Mouse (Mus musculus) forebrain, postnatal 0 days (tissue): ENCODE data around the gene Capns1. TPM values are rescaled to one million over a fixed set of nuclear protein-coding genes. Genes with fewer than 3 reads are reported as not detected.
"Not testable (repeated sequence)": the region's sequence is repeated elsewhere in the genome, so short reads cannot be mapped to it uniquely, and the experiment has no call there.

ENCODE experiments used
- ATAC-seq: fragments of 200-750 bp; cut with Nextera tagmentation; 2 replicates; pipeline ENCODE4 v1.8.0; 2017; ENCODE audit warnings: mild to moderate bottlenecking, moderate library complexity
- DNase-seq: peaks from one replicate; pipeline ENCODE4 v3.0.0-alpha.2; 2015
- H3K27ac ChIP-seq: fragments of 300-500 bp; sonication (generic); 2 replicates; pipeline ENCODE4 v1.5.1; 2014; ENCODE audit warnings: low read depth, mild to moderate bottlenecking, antibody characterized with exemption, low read length, moderate library complexity, mixed read lengths
- H3K27me3 ChIP-seq: fragments of 300-500 bp; sonication (generic); 2 replicates; pipeline ENCODE4 v1.6.1; 2014; ENCODE audit warnings: mild to moderate bottlenecking, low read length, mixed read lengths; ENCODE audit not compliant: insufficient read depth
- H3K36me3 ChIP-seq: fragments of 300-500 bp; sonication (generic); 2 replicates; pipeline ENCODE4 v1.6.1; 2014; ENCODE audit warnings: mild to moderate bottlenecking, moderate library complexity; ENCODE audit not compliant: insufficient read depth
- H3K4me1 ChIP-seq: fragments of 300-500 bp; sonication (generic); 2 replicates; pipeline ENCODE4 v1.6.1; 2014; ENCODE audit warnings: antibody characterized with exemption; ENCODE audit not compliant: insufficient read depth
- H3K4me2 ChIP-seq: fragments of 300-500 bp; sonication (generic); 2 replicates; pipeline ENCODE4 v1.6.1; 2014; ENCODE audit warnings: low read depth, mild to moderate bottlenecking, moderate library complexity
- H3K4me3 ChIP-seq: fragments of 300-500 bp; sonication (generic); 2 replicates; pipeline ENCODE4 v1.5.1; 2014; ENCODE audit warnings: low read depth, low read length, mixed read lengths
- H3K9ac ChIP-seq: fragments of 300-500 bp; sonication (generic); 2 replicates; pipeline ENCODE4 v1.6.1; 2014; ENCODE audit warnings: mild to moderate bottlenecking
- H3K9me3 ChIP-seq: fragments of 300-500 bp; sonication (generic); 2 replicates; pipeline ENCODE4 v1.6.1; 2016; ENCODE audit warnings: low read length
- CTCF ChIP-seq: sonication (generic); IDR thresholded peaks from 2 replicates; pipeline ENCODE4 v1.5.1; 2016; ENCODE audit warnings: antibody characterized with exemption, control low read depth, low read depth
- WGBS: fragments of 180-500 bp; shearing (Covaris S2); extraction: QIAGEN DNeasy Blood & Tissue Kit; methylation state at CpG from one replicate; pipeline ENCODE4 v1.1.7; 2014; 5-methylcytosine and 5-hydroxymethylcytosine counted together
- polyA plus RNA-seq: library from polyadenylated mRNA; unstranded; fragments of >200 nt; fragmentation: Nextera tagmentation; extraction: Ambion mirVana; gene quantifications from 2 replicates; pipeline ENCODE4 v1.2.1, GENCODE M21; 2015
- total RNA-seq: library from RNA; depleted of rRNA; stranded (reverse); fragments of >200 nt; gene quantifications from 2 replicates; pipeline ENCODE4 v1.2.3, GENCODE M21; 2014

The Capns1 gene
- total and polyA plus RNA-seq, 2 experiments from 2014 or later: 65.9 to 162 TPM

DNA sequence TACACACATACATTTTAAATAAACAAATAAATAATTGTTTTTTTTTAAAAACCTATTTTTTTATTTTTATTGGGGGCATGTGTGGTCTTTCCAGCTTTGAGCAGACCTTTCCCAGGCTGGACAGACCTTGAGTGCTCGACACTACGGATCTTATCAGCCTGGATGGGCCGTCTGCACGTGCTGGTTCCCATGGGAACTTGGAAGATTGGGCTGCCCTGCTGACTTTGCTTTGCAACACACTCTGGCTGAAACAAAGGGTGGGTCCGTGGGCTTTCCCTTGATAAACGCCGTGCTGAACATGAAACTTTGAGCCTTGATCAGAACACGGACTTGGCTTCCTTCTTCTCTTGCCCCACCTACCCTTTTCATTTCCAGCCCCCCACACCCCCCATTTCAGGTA, 5.8 kb upstream of the Capns1 start:
- H3K4me3 ChIP-seq: no peak overlapping the region
- H3K9ac ChIP-seq: no peak overlapping the region
- H3K4me2 ChIP-seq: no peak overlapping the region
- DNase-seq: no peak
- ATAC-seq: 0 out of 2 replicates have a peak, but pooled peaks have one; percentile 25
- no peaks in the 10 kb centered on the region for H3K27me3 ChIP-seq
- H3K27ac ChIP-seq: no peak overlapping the region
- no peaks in the 10 kb centered on the region for H3K9me3 ChIP-seq
- H3K4me1 ChIP-seq: no peaks in the 10 kb centered on the region
- H3K36me3 ChIP-seq: no peaks in the 10 kb centered on the region
- TF ChIP-seq CTCF: no peak
- 19% methylated on average over 8 of the region's 8 CpGs for WGBS

DNA sequence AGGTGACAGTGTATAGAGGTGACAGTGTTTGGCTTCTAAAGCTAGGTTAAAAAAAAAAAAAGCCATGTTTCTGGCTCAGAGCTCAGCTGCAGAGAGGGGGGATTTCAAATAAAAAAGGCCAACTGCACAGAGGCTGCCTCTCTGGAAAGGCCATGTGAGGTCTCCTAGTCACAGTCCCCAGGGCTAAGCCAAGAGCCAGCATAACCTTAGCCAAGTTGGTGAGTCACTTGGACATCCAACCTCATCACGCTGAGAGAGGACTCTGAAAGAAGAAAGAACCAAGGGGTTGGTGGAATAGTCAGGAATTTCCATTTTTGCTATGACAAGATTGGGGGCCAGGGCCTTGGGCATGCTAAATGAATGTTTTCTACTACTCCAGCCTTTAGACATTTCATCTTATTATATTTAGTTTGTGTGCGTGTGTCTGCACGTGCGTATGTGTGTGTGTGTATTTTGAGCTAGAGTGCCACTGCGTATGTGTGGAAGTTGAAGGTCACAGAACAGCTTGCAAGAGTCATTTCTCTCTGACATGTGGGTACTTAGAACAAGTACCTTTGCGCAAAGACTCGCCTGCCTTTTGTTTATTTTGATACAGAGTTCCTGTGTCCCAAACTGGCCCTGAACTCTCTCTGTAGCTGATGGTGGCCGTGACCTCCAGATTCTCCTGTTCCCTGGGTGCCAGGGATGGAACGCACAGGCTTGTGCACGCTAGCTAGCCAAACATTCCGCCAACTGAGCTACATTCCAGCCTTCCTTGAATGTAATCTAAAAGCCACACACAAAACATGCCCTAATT, 4.5 kb upstream of the Capns1 start:
- no peak for TF ChIP-seq CTCF
- H3K9ac ChIP-seq: no peak overlapping the region
- H3K27me3 ChIP-seq: no peaks in the 10 kb centered on the region
- no peak for ATAC-seq
- H3K27ac ChIP-seq: no peak overlapping the region
- no peaks in the 10 kb centered on the region for H3K36me3 ChIP-seq
- no peaks in the 10 kb centered on the region for H3K9me3 ChIP-seq
- no peak overlapping the region for H3K4me3 ChIP-seq
- H3K4me1 ChIP-seq: no peaks in the 10 kb centered on the region
- no peak for DNase-seq
- no peak overlapping the region for H3K4me2 ChIP-seq
- 87% methylated on average over 11 of the region's 11 CpGs for WGBS

DNA sequence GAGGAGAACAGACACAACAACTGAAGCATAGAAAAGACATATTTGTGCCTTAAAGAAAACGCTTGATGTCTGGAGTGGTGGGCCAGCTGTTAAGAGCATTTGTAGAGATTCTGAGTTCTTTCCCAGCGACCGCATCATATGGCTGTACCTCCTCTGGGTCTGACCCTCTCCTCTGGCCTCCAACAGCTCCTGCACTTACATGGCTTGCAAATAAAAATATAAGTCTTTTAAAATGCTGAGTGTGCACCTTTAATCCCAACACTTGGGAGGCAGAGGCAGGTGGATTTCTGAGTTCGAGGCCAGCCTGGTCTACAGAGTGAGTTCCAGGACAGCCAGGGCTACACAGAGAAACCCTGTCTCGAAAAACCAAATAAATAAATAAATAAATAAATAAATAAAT, 2.0 kb upstream of the Capns1 start:
- not testable (repeated sequence) for H3K27ac ChIP-seq, H3K4me2 ChIP-seq, H3K4me1 ChIP-seq, H3K4me3 ChIP-seq, H3K9me3 ChIP-seq, H3K9ac ChIP-seq, H3K27me3 ChIP-seq, H3K36me3 ChIP-seq, ATAC-seq, DNase-seq
- WGBS: 89% methylated on average over 5 of the region's 5 CpGs

DNA sequence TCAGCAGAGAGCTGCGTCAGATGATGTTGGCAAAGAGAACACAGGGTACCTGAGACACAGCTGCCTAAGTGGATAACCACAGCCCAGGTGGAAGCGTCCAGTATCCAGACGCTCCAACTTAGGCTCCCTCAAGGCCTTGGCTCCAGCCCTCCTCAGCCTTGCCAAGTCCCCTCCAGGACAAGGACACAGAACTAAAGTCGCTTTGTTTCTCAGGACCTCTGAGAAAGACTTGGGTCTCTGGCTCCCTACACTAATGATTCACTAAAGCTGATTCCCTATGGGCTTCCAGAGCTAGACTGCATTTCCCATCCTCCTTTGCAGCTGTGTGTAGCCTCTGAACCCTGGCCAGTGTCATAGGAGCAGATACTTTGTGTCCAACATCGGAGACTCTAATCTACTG, 1.6 kb upstream of the Capns1 start:
- TF ChIP-seq CTCF: no peak
- 76% methylated on average over 5 of the region's 5 CpGs for WGBS

DNA sequence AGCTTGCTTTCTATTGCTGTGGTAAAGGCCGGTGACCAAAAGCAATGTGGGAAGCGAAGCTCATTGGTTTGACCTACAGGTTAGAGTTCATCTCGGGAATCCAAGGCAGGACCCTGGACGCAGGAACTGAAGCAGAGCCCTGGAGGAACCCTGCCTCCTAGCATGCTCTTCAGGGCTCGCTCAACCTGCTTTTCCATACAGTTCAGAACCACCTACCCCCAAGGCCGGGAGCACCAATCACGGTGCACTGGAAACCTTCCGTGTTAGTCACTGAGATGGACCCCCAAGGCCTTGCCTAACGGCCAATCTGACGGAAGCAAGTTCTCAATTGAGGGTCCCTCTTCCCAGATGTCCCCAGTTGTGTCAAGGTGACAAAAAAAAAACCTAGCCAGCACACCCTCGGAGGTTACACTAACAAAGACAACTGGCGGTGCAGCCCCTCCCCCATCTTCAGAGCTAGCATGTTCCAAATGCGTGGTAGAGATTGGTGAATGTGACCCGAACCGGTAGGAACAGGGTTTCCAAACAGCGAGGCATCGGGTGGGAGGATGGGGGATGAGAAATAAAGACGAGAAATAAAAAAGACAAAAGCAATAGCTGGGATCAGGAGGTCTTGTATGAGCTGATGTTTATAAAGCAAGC, 1.0 kb upstream of the Capns1 start:
- no peak for ATAC-seq
- no peak for TF ChIP-seq CTCF

More for the DNA sequence above, 1.6 kb upstream of the Capns1 start:
- ATAC-seq (no peak), DNase-seq (no peak)
- Histone ChIP-seq H3K36me3 (no peaks in the 10 kb centered on the region), H3K27me3 (no peaks in the 10 kb centered on the region), H3K27ac (no peak overlapping the region), H3K4me2 (no peak overlapping the region), H3K4me1 (peaks cover 3% of the 10 kb centered on the region; the same call in 1 of the 2 replicates), H3K9me3 (no peaks in the 10 kb centered on the region), H3K4me3 (no peak overlapping the region), H3K9ac (no peak overlapping the region)

DNA sequence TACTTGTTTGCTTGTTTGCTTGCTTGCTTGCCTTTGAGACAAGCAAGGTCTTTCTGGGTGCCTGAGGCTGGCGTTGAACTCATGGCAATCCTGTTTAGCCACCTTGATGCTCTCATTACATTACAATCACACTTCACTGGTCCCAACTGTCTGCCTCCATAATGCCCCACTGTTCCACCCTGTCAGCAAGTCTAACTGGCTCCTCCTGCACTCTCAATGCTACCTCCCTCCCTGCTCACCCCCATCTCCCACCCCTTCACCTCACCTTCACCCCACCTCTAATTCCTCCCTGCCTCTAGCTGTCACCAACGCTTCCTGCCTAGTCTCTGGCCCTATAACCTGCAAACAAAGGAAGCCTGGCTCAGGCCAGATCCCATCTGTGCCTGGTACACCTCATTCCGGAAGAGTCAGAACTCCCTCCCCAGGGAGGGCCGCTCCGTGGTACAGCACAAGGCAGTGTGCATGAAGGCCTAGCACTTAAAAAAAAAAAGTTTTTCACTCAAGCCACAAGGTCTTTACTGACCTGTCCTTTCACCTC, 950 bp downstream of the Capns1 start:
- no peak for TF ChIP-seq CTCF
- H3K36me3 ChIP-seq: no peaks in the 10 kb centered on the region
- 75% methylated on average over 5 of the region's 5 CpGs for WGBS
- H3K4me1 ChIP-seq: peaks cover 9% of the 10 kb centered on the region
- no peak overlapping the region for H3K4me3 ChIP-seq
- no peak overlapping the region for H3K4me2 ChIP-seq
- ATAC-seq (no peak), DNase-seq (no peak)
- no peak overlapping the region for H3K9ac ChIP-seq
- H3K27me3 ChIP-seq: no peaks in the 10 kb centered on the region
- no peak overlapping the region for H3K27ac ChIP-seq
- H3K9me3 ChIP-seq: no peaks in the 10 kb centered on the region

More for the DNA sequence above, 1.0 kb upstream of the Capns1 start:
- Histone ChIP-seq H3K9ac (no peak overlapping the region), H3K27ac (no peak overlapping the region), H3K36me3 (no peaks in the 10 kb centered on the region), H3K4me2 (no peak overlapping the region), H3K9me3 (no peaks in the 10 kb centered on the region), H3K4me1 (peaks cover 5% of the 10 kb centered on the region; the same call in 1 of the 2 replicates), H3K4me3 (no peak overlapping the region), H3K27me3 (no peaks in the 10 kb centered on the region)
- no peak for DNase-seq
- 78% methylated on average over 18 of the region's 18 CpGs for WGBS

DNA sequence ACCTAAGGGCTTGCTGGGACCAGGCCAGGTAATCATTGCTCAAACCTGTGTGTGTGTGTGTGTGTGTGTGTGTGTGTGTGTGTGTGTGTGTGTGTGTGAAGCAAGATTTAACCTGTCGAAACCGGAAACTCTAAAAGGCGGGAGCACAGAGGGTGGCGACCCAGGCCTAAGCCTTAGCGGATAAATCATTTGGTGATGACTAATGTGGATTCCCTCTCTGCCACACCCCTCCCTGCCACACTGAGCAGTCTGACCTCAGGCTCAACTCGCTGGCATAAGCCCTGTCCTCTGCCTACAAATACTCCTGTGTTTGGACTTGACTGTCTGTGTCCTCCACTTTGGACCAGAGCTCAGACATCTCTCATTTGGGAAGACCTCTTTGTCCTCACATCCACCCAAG, 2.4 kb downstream of the Capns1 start:
- Histone ChIP-seq H3K4me2 (no peak overlapping the region), H3K9ac (no peak overlapping the region), H3K4me3 (no peak overlapping the region), H3K27me3 (no peaks in the 10 kb centered on the region), H3K27ac (no peak overlapping the region), H3K36me3 (peaks cover 13% of the 10 kb centered on the region), H3K9me3 (no peaks in the 10 kb centered on the region), H3K4me1 (peaks cover 10% of the 10 kb centered on the region)
- WGBS: 78% methylated on average over 6 of the region's 6 CpGs
- no peak for TF ChIP-seq CTCF
- ATAC-seq (no peak), DNase-seq (no peak)
